Mouse (Mus musculus) neural tube, embryonic 14.5 days (tissue): ENCODE results near the gene Fgd6. TPM values are rescaled to one million over a fixed set of nuclear protein-coding genes. Genes with fewer than 3 reads are reported as not detected.

Experiments
- ATAC-seq: fragments of 200-750 bp; cut with Nextera tagmentation; 2 replicates; pipeline ENCODE4 v1.8.0; 2017; ENCODE audit warnings: low read depth, mild to moderate bottlenecking, moderate TSS enrichment, moderate library complexity
- H3K27ac ChIP-seq: fragments of 300-500 bp; sonication (generic); 2 replicates; pipeline ENCODE4 v1.5.1; 2014; ENCODE audit warnings: low read depth, mild to moderate bottlenecking, control low read depth, low read length, moderate library complexity, mixed read lengths
- H3K27me3 ChIP-seq: fragments of 300-500 bp; sonication (generic); 2 replicates; pipeline ENCODE4 v1.6.1; 2014; ENCODE audit warnings: low read length; ENCODE audit not compliant: control insufficient read depth, insufficient read depth
- H3K36me3 ChIP-seq: fragments of 300-500 bp; sonication (generic); 2 replicates; pipeline ENCODE4 v1.6.1; 2014; ENCODE audit warnings: low read length, mixed read lengths; ENCODE audit not compliant: control insufficient read depth, insufficient read depth
- H3K4me1 ChIP-seq: fragments of 300-500 bp; sonication (generic); 2 replicates; pipeline ENCODE4 v1.6.1; 2014; ENCODE audit warnings: low read length; ENCODE audit not compliant: control insufficient read depth, insufficient read depth
- H3K4me2 ChIP-seq: fragments of 300-500 bp; sonication (generic); 2 replicates; pipeline ENCODE4 v1.6.1; 2014; ENCODE audit warnings: mild to moderate bottlenecking, low read depth, low read length, control low read depth
- H3K4me3 ChIP-seq: fragments of 300-500 bp; sonication (generic); 2 replicates; pipeline ENCODE4 v1.5.1; 2014; ENCODE audit warnings: low read depth, low read length, control low read depth, mixed read lengths
- H3K9ac ChIP-seq: fragments of 300-500 bp; sonication (generic); replicated peaks from 2 replicates; pipeline ENCODE4 v1.6.1; 2014; ENCODE audit warnings: low read depth, mild to moderate bottlenecking, control low read depth, low read length, mixed read lengths
- H3K9me3 ChIP-seq: fragments of 300-500 bp; sonication (generic); 2 replicates; pipeline ENCODE4 v1.6.1; 2016; ENCODE audit warnings: low read length; ENCODE audit not compliant: control insufficient read depth
- WGBS: fragments of 180-500 bp; shearing (Covaris S2); extraction: QIAGEN DNeasy Blood & Tissue Kit; methylation state at CpG from one replicate; pipeline ENCODE4 v1.1.7; 2014; 5-methylcytosine and 5-hydroxymethylcytosine counted together
- polyA plus RNA-seq: library from polyadenylated mRNA; unstranded; fragments of >200 nt; fragmentation: Nextera tagmentation; extraction: Ambion mirVana; gene quantifications from 2 replicates; pipeline ENCODE4 v1.2.1, GENCODE M21; 2014

Gene Fgd6
- polyA plus RNA-seq, 1 experiment from 2014 or later: 2.4 TPM

DNA sequence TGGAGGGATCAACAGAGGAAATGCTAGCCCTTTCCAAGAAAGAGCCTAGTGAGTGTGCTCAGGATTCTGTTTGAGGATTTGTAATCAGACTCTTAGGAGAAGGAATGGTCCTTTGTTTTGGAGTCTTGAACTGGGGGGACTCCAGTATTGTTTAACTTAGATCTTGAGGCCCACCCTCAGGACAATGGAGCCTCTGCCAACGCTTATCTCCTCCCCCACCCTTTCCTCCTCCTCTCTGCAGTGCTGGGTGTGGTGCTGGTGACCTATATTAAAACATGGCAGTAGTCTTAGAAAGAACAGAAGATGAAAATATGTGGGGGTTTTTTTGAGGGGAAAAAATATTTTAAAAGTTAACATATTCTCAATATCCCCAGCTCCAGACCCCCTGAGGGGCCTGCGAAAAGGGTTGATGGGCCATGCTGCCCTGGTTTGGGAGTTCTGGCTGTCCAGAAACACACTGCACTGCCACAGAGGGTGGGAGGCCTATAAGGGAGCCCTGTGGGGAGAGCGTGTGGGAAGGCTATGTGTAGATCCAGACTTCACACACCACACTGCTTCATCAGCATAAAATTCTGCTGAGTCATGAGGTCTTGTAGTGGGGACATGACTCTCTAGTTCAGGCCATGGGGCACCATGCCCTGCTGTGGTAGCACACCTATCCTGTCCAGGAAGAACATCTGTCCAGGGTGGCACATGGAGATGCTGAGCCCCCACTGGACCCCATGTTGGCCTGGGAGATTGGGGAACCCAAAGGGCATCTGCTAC is 61.5 kb downstream of the Fgd6 start:
- Histone ChIP-seq H3K36me3 (no peaks in the 10 kb centered on the region), H3K9me3 (no peaks in the 10 kb centered on the region), H3K4me1 (no peaks in the 10 kb centered on the region), H3K4me3 (no peak overlapping the region), H3K27ac (no peak overlapping the region), H3K4me2 (no peak overlapping the region), H3K27me3 (no peaks in the 10 kb centered on the region), H3K9ac (no peak overlapping the region)
- no peak for ATAC-seq
- 73% methylated on average over 3 of the region's 3 CpGs for WGBS

- no peak overlapping the region for H3K4me2 ChIP-seq
- WGBS: 92% methylated on average over 3 of the region's 3 CpGs
These were observed 62.3 kb downstream of the Fgd6 start for GRCm38 (mm10) chr10:94098100-94098499.

GRCm38 (mm10) chr10:94105498-94105897 is 69.7 kb downstream of the Fgd6 start:
- WGBS: 95% methylated on average over 10 of the region's 10 CpGs
- Histone ChIP-seq H3K9me3 (no peaks in the 10 kb centered on the region), H3K36me3 (no peaks in the 10 kb centered on the region), H3K4me1 (no peaks in the 10 kb centered on the region), H3K27me3 (no peaks in the 10 kb centered on the region), H3K27ac (no peak overlapping the region), H3K4me3 (no peak overlapping the region), H3K4me2 (no peak overlapping the region), H3K9ac (no peak overlapping the region)
- ATAC-seq: no peak

More at GRCm38 (mm10) chr10:94098100-94098499, 62.3 kb downstream of the Fgd6 start:
- no peak for ATAC-seq
- Histone ChIP-seq H3K27me3 (no peaks in the 10 kb centered on the region), H3K27ac (no peak overlapping the region), H3K9me3 (no peaks in the 10 kb centered on the region), H3K4me3 (no peak overlapping the region), H3K4me1 (no peaks in the 10 kb centered on the region), H3K36me3 (no peaks in the 10 kb centered on the region), H3K9ac (no peak overlapping the region)

GRCm38 (mm10) chr10:94107168-94107567 is 71.4 kb downstream of the Fgd6 start:
- Histone ChIP-seq H3K27me3 (no peaks in the 10 kb centered on the region), H3K27ac (no peak overlapping the region), H3K36me3 (no peaks in the 10 kb centered on the region), H3K4me2 (no peak overlapping the region), H3K9me3 (no peaks in the 10 kb centered on the region), H3K4me1 (no peaks in the 10 kb centered on the region), H3K9ac (no peak overlapping the region), H3K4me3 (no peak overlapping the region)
- ATAC-seq: no peak
- WGBS: 57% methylated on average over 4 of the region's 4 CpGs

DNA sequence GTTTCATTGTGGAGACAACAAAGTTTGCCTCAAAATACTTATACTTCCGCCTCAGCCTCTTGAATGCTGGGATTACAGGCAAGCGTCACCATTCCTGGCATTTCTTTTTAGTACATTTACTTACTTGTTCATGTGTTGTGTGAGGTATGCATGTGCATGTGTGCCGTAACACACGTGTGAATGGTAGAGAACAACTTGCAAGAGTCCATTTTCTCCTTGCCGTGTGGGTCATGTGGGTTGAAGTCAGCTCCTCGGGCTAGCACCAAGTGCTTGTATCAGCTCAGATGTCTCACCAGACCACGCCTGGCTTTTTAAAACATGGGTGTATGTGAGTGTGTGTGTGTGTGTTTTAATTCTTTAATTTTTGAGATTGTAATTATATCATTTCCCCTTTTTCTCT is 71.8 kb downstream of the Fgd6 start:
- Histone ChIP-seq H3K4me3 (no peak overlapping the region), H3K9ac (no peak overlapping the region), H3K27ac (no peak overlapping the region), H3K4me1 (no peaks in the 10 kb centered on the region), H3K27me3 (no peaks in the 10 kb centered on the region), H3K36me3 (no peaks in the 10 kb centered on the region), H3K4me2 (no peak overlapping the region), H3K9me3 (no peaks in the 10 kb centered on the region)
- WGBS: 95% methylated on average over 7 of the region's 7 CpGs
- no peak for ATAC-seq

- 91% methylated on average over 6 of the region's 6 CpGs for whole genome bisulfite sequencing
- Histone ChIP-seq H3K9ac (no peak overlapping the region), H3K9me3 (no peaks in the 10 kb centered on the region), H3K4me2 (no peak overlapping the region), H3K27me3 (no peaks in the 10 kb centered on the region), H3K4me3 (no peak overlapping the region), H3K4me1 (no peaks in the 10 kb centered on the region), H3K27ac (no peak overlapping the region), H3K36me3 (no peaks in the 10 kb centered on the region)
- no peak for ATAC-seq
These were observed 73.0 kb downstream of the Fgd6 start for GRCm38 (mm10) chr10:94108791-94109190.

- WGBS: 82% methylated on average over 9 of the region's 9 CpGs
- no peaks in the 10 kb centered on the region for H3K9me3 ChIP-seq
- ATAC-seq: no peak
- H3K27ac ChIP-seq: no peak overlapping the region
- no peaks in the 10 kb centered on the region for H3K36me3 ChIP-seq
- H3K4me2 ChIP-seq: no peak overlapping the region
- H3K27me3 ChIP-seq: no peaks in the 10 kb centered on the region
- no peaks in the 10 kb centered on the region for H3K4me1 ChIP-seq
- H3K9ac ChIP-seq: no peak overlapping the region
- no peak overlapping the region for H3K4me3 ChIP-seq
These were observed 75.3 kb downstream of the Fgd6 start for GRCm38 (mm10) chr10:94110834-94111754.

DNA sequence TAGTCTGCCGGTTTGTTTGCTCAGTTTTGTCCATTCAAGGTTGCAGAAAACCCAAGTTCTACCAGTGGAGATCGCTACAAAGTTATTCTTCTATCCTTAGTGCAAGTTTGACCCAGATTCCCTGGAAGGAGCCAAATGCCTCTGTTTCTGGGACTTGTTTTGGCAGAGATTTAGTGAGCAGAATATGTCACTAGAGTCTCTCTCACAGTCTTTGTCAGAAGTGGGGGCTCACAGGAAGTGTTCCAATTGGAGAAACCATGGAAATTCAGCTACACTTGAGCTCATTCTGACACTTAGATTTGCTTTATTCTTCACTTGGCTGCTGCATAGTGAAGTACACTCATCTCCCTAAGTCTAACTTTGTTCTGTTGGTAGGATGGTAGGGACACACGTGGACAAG is 76.4 kb downstream of the Fgd6 start:
- Histone ChIP-seq H3K4me1 (no peaks in the 10 kb centered on the region), H3K4me2 (no peak overlapping the region), H3K9ac (no peak overlapping the region), H3K27me3 (no peaks in the 10 kb centered on the region), H3K4me3 (no peak overlapping the region), H3K9me3 (no peaks in the 10 kb centered on the region), H3K27ac (no peak overlapping the region), H3K36me3 (no peaks in the 10 kb centered on the region)
- 81% methylated on average over 3 of the region's 3 CpGs for WGBS
- no peak for ATAC-seq
